Mouse (Mus musculus): ENCODE data around the gene Irf8.
A peak's percentile ranks its signal among the peaks of the same experiment; 100 is the strongest.
"Not testable (repeated sequence)": the region's sequence is repeated elsewhere in the genome, so short reads cannot be mapped to it uniquely, and the experiment has no call there.

The Irf8 gene

GRCm38 (mm10) chr8:120803661-120804375 lies 67.7 kb downstream of the Irf8 start:
- not testable (repeated sequence) for DNase-seq

DNA sequence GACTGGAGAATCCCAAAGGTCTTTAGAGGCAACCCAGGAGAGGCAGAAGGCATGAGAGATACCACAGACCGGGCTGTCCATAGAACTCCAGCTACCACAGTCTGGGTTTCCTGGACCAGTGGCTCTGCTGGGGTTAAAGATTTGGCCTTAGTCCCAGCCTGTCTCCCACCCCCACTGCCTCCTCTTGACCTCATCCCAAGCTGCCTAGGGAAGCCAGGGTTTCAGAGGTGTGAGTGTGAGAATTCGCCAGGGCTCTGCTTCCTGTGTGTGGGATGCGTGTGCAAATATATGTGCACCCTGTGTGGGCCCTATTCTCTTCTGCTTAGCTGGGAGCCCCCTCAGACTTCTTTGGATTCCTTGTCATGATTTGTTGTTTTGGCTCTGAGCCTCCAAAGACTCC lies 68.6 kb downstream of the Irf8 start:
- DNase-seq, result peak; percentile 45 to 75

Measured in lung, postnatal 4 days (tissue).